Comparison of ENCODE assay signal across 9 mouse cellular contexts in the genomic region with DNA sequence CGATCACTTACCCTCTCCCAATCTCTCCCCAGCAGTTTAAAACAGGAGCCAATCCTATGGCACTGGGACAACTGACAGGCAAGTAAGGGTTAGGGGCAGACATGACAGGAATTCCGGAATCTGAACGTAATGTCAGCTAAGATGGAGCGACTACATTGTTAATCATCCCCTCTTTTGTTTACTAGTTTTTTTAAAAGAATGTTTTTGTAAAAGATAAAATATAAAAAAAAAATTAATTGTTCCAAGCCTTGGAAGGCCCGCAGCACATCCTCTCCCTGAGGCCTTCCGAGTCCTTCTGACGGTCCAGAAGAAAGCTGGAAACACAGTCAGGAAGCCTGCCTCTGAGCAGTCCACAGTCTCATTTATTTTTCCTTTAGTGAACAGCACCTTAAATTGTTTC.
A peak's percentile ranks its signal among the peaks of the same experiment; 100 is the strongest.
DNase-seq lines count a peak whose midpoint lies in the region; ATAC-seq and TF ChIP-seq lines count a peak whose summit lies in the region.
"Had no signal": no experiment of that assay in that cellular context is flagged by ENCODE, and none has a peak within 500 bp of the region (broad histone marks: within the 10 kb centered on the region; RNA-seq: fewer than 3 reads in every experiment).

No protein-coding gene starts in this region.

- H3K4me1 ChIP-seq in heart, embryonic 16.5 days (ENCODE audit: control insufficient read depth, insufficient read depth, low read length): peaks cover 66% of the 10 kb centered on the region
- peaks cover 92% of the 10 kb centered on the region for H3K4me1 ChIP-seq in E14TG2a.4 (replicated peaks; ENCODE audit: low read depth, low read length)
- H3K4me1 ChIP-seq in forebrain, embryonic 11.5 days (replicated peaks; ENCODE audit: control insufficient read depth, insufficient read depth, low read length): peaks cover 39% of the 10 kb centered on the region
- H3K4me1 ChIP-seq in limb, embryonic 12.5 days (replicated peaks): peaks cover 90% of the 10 kb centered on the region

- WGBS in heart, embryonic 16.5 days: 60% methylated on average over 7 of the region's 7 CpGs
- WGBS in forebrain, embryonic 11.5 days: 54% methylated on average over 7 of the region's 7 CpGs
- 44% methylated on average over 7 of the region's 7 CpGs for WGBS in limb, embryonic 12.5 days

- no peak overlapping the region for H3K4me2 ChIP-seq in heart, embryonic 16.5 days (ENCODE audit: low read depth, low read length)
- no peak overlapping the region for H3K4me2 ChIP-seq in forebrain, embryonic 11.5 days (ENCODE audit: low read depth, low read length, severe bottlenecking)
- no peak overlapping the region for H3K4me2 ChIP-seq in limb, embryonic 12.5 days

- no peaks in the 10 kb centered on the region for H3K36me3 ChIP-seq in heart, embryonic 16.5 days (ENCODE audit: control insufficient read depth, insufficient read depth)
- peaks cover 9% of the 10 kb centered on the region for H3K36me3 ChIP-seq in E14TG2a.4 (ENCODE audit: insufficient read depth, low read length)
- no peaks in the 10 kb centered on the region for H3K36me3 ChIP-seq in forebrain, embryonic 11.5 days (ENCODE audit: control insufficient read depth, insufficient read depth, low read length)
- peaks cover 2% of the 10 kb centered on the region; the same call in 1 of the 2 replicates for H3K36me3 ChIP-seq in limb, embryonic 12.5 days
- H3K36me3 ChIP-seq: liver, embryonic 12.5 days had no signal

- intact Hi-C loops in heart, postnatal 25 days (cut with DNase I): no loop called here

- H3K27me3 ChIP-seq in heart, embryonic 16.5 days (ENCODE audit: control insufficient read depth, insufficient read depth, low read length): no peaks in the 10 kb centered on the region
- H3K27me3 ChIP-seq in E14TG2a.4 (ENCODE audit: insufficient read depth, low read length): no peaks in the 10 kb centered on the region
- no peaks in the 10 kb centered on the region for H3K27me3 ChIP-seq in forebrain, embryonic 11.5 days (ENCODE audit: control insufficient read depth, insufficient read depth, low read length)
- H3K27me3 ChIP-seq in limb, embryonic 12.5 days: no peaks in the 10 kb centered on the region
- H3K27me3 ChIP-seq: liver, embryonic 12.5 days had no signal

- no peak for ATAC-seq in heart, embryonic 16.5 days (replicated peaks; ENCODE audit: extremely low read depth, insufficient read depth, low FRiP score)
- no peak for ATAC-seq in forebrain, embryonic 11.5 days (replicated peaks; ENCODE audit: low FRiP score)
- no peak for ATAC-seq in limb, embryonic 12.5 days (ENCODE audit: insufficient number of reproducible peaks, insufficient read depth, low FRiP score, low TSS enrichment, low read depth)
- ATAC-seq: liver, embryonic 12.5 days had no signal

- H3K4me3 ChIP-seq in heart, embryonic 16.5 days (ENCODE audit: low read length): no peak overlapping the region
- peak overlapping the region; percentile 72 for H3K4me3 ChIP-seq in E14TG2a.4 (replicated peaks; ENCODE audit: low read length)
- H3K4me3 ChIP-seq in forebrain, embryonic 11.5 days (ENCODE audit: low read depth, low read length): no peak overlapping the region
- H3K4me3 ChIP-seq in limb, embryonic 12.5 days (replicated peaks): no peak overlapping the region
- H3K4me3 ChIP-seq: liver, embryonic 12.5 days had no signal

- H3K27ac ChIP-seq in heart, embryonic 16.5 days (ENCODE audit: low read length): peak overlapping the region; percentile 86
- peak overlapping the region; percentile 95 for H3K27ac ChIP-seq in forebrain, embryonic 11.5 days (ENCODE audit: low read depth, low read length)
- peak overlapping the region; percentile 54 for H3K27ac ChIP-seq in limb, embryonic 12.5 days

- TF ChIP-seq CTCF in E14TG2a.4 (conservative IDR thresholded peaks at IDR 0.05; ENCODE audit: low read length): no peak

- H3K9ac ChIP-seq in heart, embryonic 16.5 days (ENCODE audit: low read length): no peak overlapping the region
- H3K9ac ChIP-seq in forebrain, embryonic 11.5 days (ENCODE audit: low read length): peak overlapping the region; percentile 47; the same call in 1 of the 2 replicates
- H3K9ac ChIP-seq in limb, embryonic 12.5 days (replicated peaks): no peak overlapping the region
- H3K9ac ChIP-seq: liver, embryonic 12.5 days had no signal

- H3K9me3 ChIP-seq in heart, embryonic 16.5 days (replicated peaks; ENCODE audit: control insufficient read depth, low read length): no peaks in the 10 kb centered on the region
- no peaks in the 10 kb centered on the region for H3K9me3 ChIP-seq in E14TG2a.4 (ENCODE audit: low read length)
- no peaks in the 10 kb centered on the region for H3K9me3 ChIP-seq in forebrain, embryonic 11.5 days (ENCODE audit: control insufficient read depth, low read length)
- H3K9me3 ChIP-seq in limb, embryonic 12.5 days: no peaks in the 10 kb centered on the region
- H3K9me3 ChIP-seq: liver, embryonic 12.5 days had no signal

- no peak for DNase-seq in heart, postnatal 25 days (ENCODE audit: low spot score)
- DNase-seq in forebrain, embryonic 11.5 days (ENCODE audit: low spot score): no peak
- DNase-seq in adrenal gland, postnatal 36 days: no peak
- DNase-seq in embryo, embryonic 10 days (ENCODE audit: low spot score): no peak
- no peak for DNase-seq in testis, postnatal 14 days (ENCODE audit: low spot score)
